Mouse (Mus musculus) liver, postnatal 0 days (tissue): ENCODE results near the gene Gm16427. TPM values are rescaled to one million over a fixed set of nuclear protein-coding genes. Genes with fewer than 3 reads are reported as not detected.
"Not testable (repeated sequence)": the region's sequence is repeated elsewhere in the genome, so short reads cannot be mapped to it uniquely, and the experiment has no call there.

Experiments
- ATAC-seq: fragments of 200-750 bp; cut with Nextera tagmentation; 2 replicates; pipeline ENCODE4 v1.8.0; 2017; ENCODE audit warnings: mild to moderate bottlenecking, moderate library complexity
- DNase-seq: peaks from one replicate; pipeline ENCODE4 v3.0.0-alpha.2; 2016
- H3K27ac ChIP-seq: fragments of 300-500 bp; sonication (generic); 2 replicates; pipeline ENCODE4 v1.5.1; 2014; ENCODE audit warnings: antibody characterized with exemption, moderate library complexity, mild to moderate bottlenecking, low read depth
- H3K27me3 ChIP-seq: fragments of 300-500 bp; sonication (generic); 2 replicates; pipeline ENCODE4 v1.6.1; 2014; ENCODE audit warnings: low read length, control low read depth, mixed read lengths; ENCODE audit not compliant: insufficient read depth
- H3K36me3 ChIP-seq: fragments of 300-500 bp; sonication (generic); replicated peaks from 2 replicates; pipeline ENCODE4 v1.6.1; 2014; ENCODE audit warnings: mild to moderate bottlenecking, control low read depth, low read length, moderate library complexity, mixed read lengths; ENCODE audit not compliant: insufficient read depth
- H3K4me1 ChIP-seq: fragments of 300-500 bp; sonication (generic); 2 replicates; pipeline ENCODE4 v1.6.1; 2014; ENCODE audit warnings: antibody characterized with exemption, mild to moderate bottlenecking, control low read depth; ENCODE audit not compliant: insufficient read depth
- H3K4me2 ChIP-seq: fragments of 300-500 bp; sonication (generic); 2 replicates; pipeline ENCODE4 v1.6.1; 2014; ENCODE audit warnings: low read depth, mild to moderate bottlenecking, low read length, moderate library complexity, mixed read lengths
- H3K4me3 ChIP-seq: fragments of 300-500 bp; sonication (generic); 2 replicates; pipeline ENCODE4 v1.5.1; 2014; ENCODE audit warnings: low read depth, low read length
- H3K9ac ChIP-seq: fragments of 300-500 bp; sonication (generic); replicated peaks from 2 replicates; pipeline ENCODE4 v1.6.1; 2014; ENCODE audit warnings: mild to moderate bottlenecking, moderate library complexity
- H3K9me3 ChIP-seq: fragments of 300-500 bp; sonication (generic); 2 replicates; pipeline ENCODE4 v1.6.1; 2016; ENCODE audit warnings: mild to moderate bottlenecking, control low read depth, low read length, mixed read lengths
- WGBS: fragments of 180-500 bp; shearing (Covaris S2); extraction: QIAGEN DNeasy Blood & Tissue Kit; methylation state at CpG from one replicate; pipeline ENCODE4 v1.1.7; 2014; ENCODE audit not compliant: insufficient replicate concordance; 5-methylcytosine and 5-hydroxymethylcytosine counted together
- polyA plus RNA-seq: library from polyadenylated mRNA; unstranded; fragments of >200 nt; fragmentation: Nextera tagmentation; extraction: Ambion mirVana; gene quantifications from 2 replicates; pipeline ENCODE4 v1.2.1, GENCODE M21; 2015

The Gm16427 gene
- not detected in 2 replicates for polyA plus RNA-seq

GRCm38 (mm10) chr5:93540100-93540499 is at the start of gene Gm16427:
Gm16427 (minus strand) TSS chr5:93540200.
- not testable (repeated sequence) for H3K4me3 ChIP-seq, H3K27ac ChIP-seq, H3K4me2 ChIP-seq, H3K27me3 ChIP-seq, H3K9ac ChIP-seq, H3K4me1 ChIP-seq, DNase-seq, H3K36me3 ChIP-seq, ATAC-seq, H3K9me3 ChIP-seq
- WGBS, result 83% methylated on average over 2 of the region's 3 CpGs

Other genes with a start within 250 kb of the Gm16427 start
- gene C87414, start 131.4 kb upstream of the Gm16427 start, polyA plus RNA-seq, result not detected in 2 replicates